ENCODE assay signal across 22 mouse cellular contexts in genomic region chr1:72753211-72753610, GRCm38 (mm10). TPM values are rescaled to one million over a fixed set of nuclear protein-coding genes. Genes with fewer than 3 reads are reported as not detected.
"Had no signal": no experiment of that assay in that cellular context is flagged by ENCODE, and none has a peak within 500 bp of the region (broad histone marks: within the 10 kb centered on the region; RNA-seq: fewer than 3 reads in every experiment).

No protein-coding gene starts in this region.

- H3K4me1 ChIP-seq: liver, embryonic 15.5 days; midbrain, embryonic 13.5 days had no signal

- DNase-seq: kidney, adult 2 months; kidney, postnatal 14 days; right cerebral cortex, adult 18-20 months; right cerebral cortex, postnatal 25 days had no signal

- H3K9me3 ChIP-seq: kidney, embryonic 15.5 days; limb, embryonic 10.5 days; liver, embryonic 15.5 days; lung, embryonic 15.5 days; midbrain, embryonic 13.5 days had no signal

- H3K27me3 ChIP-seq: kidney, embryonic 15.5 days; liver, embryonic 15.5 days; lung, embryonic 15.5 days; midbrain, embryonic 13.5 days had no signal

- ATAC-seq: intestine, embryonic 16.5 days; midbrain, embryonic 13.5 days had no signal

- H3K9ac ChIP-seq: kidney, embryonic 15.5 days; liver, embryonic 15.5 days; lung, embryonic 15.5 days; midbrain, embryonic 13.5 days had no signal

- H3K27ac ChIP-seq: kidney, embryonic 15.5 days; left cerebral cortex, adult 2 months; limb, embryonic 10.5 days; liver, embryonic 15.5 days; lung, embryonic 15.5 days; midbrain, embryonic 13.5 days had no signal

- H3K4me2 ChIP-seq: kidney, embryonic 15.5 days; liver, embryonic 11.5 days; liver, embryonic 15.5 days; lung, embryonic 15.5 days; midbrain, embryonic 13.5 days had no signal

- H3K36me3 ChIP-seq: kidney, embryonic 15.5 days; limb, embryonic 10.5 days; liver, embryonic 15.5 days; lung, embryonic 15.5 days; midbrain, embryonic 13.5 days had no signal

- H3K4me3 ChIP-seq: kidney, embryonic 15.5 days; left cerebral cortex, adult 2 months; limb, embryonic 10.5 days; liver, embryonic 15.5 days; lung, embryonic 15.5 days; midbrain, embryonic 13.5 days had no signal

RNA-seq across cellular contexts. Expression of gene Ankar, which starts 52.8 kb away (rescaled TPM):
- total RNA-seq: layer of hippocampus, adult 8-10 months; layer of hippocampus, postnatal 14 days; left cerebral cortex, adult 2 months; left cerebral cortex, postnatal 14 days; megakaryocyte progenitor cell, adult 5-6 weeks; midbrain, postnatal 0 days had no signal
- polyA plus RNA-seq: intestine, embryonic 16.5 days; kidney, adult 2 months; kidney, embryonic 15.5 days; large intestine, adult 2 months; limb, embryonic 10.5 days; limb, embryonic 14.5 days; liver, embryonic 11.5 days; liver, embryonic 15.5 days; lung, embryonic 15.5 days; midbrain, embryonic 13.5 days; midbrain, postnatal 0 days; neural tube, embryonic 14.5 days; small intestine, adult 2 months; stomach, embryonic 16.5 days had no signal
